10 mouse cellular contexts compared by ENCODE assay signal in genomic region chr3:69041298-69041697, GRCm38 (mm10). TPM values are rescaled to one million over a fixed set of nuclear protein-coding genes. Genes with fewer than 3 reads are reported as not detected.
A peak's percentile ranks its signal among the peaks of the same experiment; 100 is the strongest.
DNase-seq lines count a peak whose midpoint lies in the region; ATAC-seq and TF ChIP-seq lines count a peak whose summit lies in the region.
"Had no signal": no experiment of that assay in that cellular context is flagged by ENCODE, and none has a peak within 500 bp of the region (broad histone marks: within the 10 kb centered on the region; RNA-seq: fewer than 3 reads in every experiment).

No protein-coding gene starts in this region.

- TF ChIP-seq CTCF in layer of hippocampus, adult 2 months (conservative IDR thresholded peaks at IDR 0.05): no peak

- DNase-seq in layer of hippocampus, adult 2 months (ENCODE audit: low spot score in 2 of 2): no peak
- DNase-seq in layer of hippocampus, postnatal 10 days (ENCODE audit: low spot score in 2 of 2): no peak
- no peak for DNase-seq in ES-E14 (ENCODE audit: low read depth, low spot score)
- no peak for DNase-seq in urinary bladder, adult 18-20 months (ENCODE audit: low spot score in 2 of 2)
- no peak for DNase-seq in thymus, postnatal 10 days (ENCODE audit: low spot score in 2 of 2)
- DNase-seq in layer of hippocampus, adult 9-10 months (ENCODE audit: low spot score): no peak
- DNase-seq: adrenal gland, adult 2 months; kidney, adult 11 months had no signal

- H3K9me3 ChIP-seq in ES-E14 (ENCODE audit: control insufficient read depth, insufficient read depth, low read depth, low read length): no peaks in the 10 kb centered on the region
- no peaks in the 10 kb centered on the region for H3K9me3 ChIP-seq in forebrain, embryonic 12.5 days

- peak overlapping the region; percentile 42 for H3K4me2 ChIP-seq in forebrain, embryonic 12.5 days

- peaks cover 10% of the 10 kb centered on the region for H3K36me3 ChIP-seq in ES-E14 (ENCODE audit: control insufficient read depth, insufficient read depth, low read length, poor library complexity, severe bottlenecking)
- peaks cover 30% of the 10 kb centered on the region for H3K36me3 ChIP-seq in forebrain, embryonic 12.5 days (replicated peaks)
- H3K36me3 ChIP-seq in macrophage (ENCODE audit: inconsistent target): no peaks in the 10 kb centered on the region

- no peak overlapping the region for H3K27ac ChIP-seq in layer of hippocampus, adult 2 months
- H3K27ac ChIP-seq in ES-E14 (ENCODE audit: insufficient read depth, low read depth, low read length, poor library complexity, severe bottlenecking) (no peak overlapping the region), macrophage (peak overlapping the region; percentile 5; the same call in 1 of the 2 replicates)
- H3K27ac ChIP-seq in forebrain, embryonic 12.5 days: no peak overlapping the region

- H3K79me2 ChIP-seq in macrophage (ENCODE audit: inconsistent target): peaks cover 79% of the 10 kb centered on the region

- peak overlapping the region; percentile 10; the same call in 1 of the 2 replicates for H3K4me3 ChIP-seq in layer of hippocampus, adult 2 months
- H3K4me3 ChIP-seq in ES-E14 (ENCODE audit: insufficient read depth in 1 of 2, low read depth in 1 of 2, low read length in 2 of 2, poor library complexity in 1 of 2, severe bottlenecking in 1 of 2): peak overlapping the region; percentile 20 to 31
- H3K4me3 ChIP-seq in forebrain, embryonic 12.5 days (replicated peaks): peak overlapping the region; percentile 21
- H3K4me3 ChIP-seq in macrophage (ENCODE audit: inconsistent target): peak overlapping the region; percentile 23

- H3K27me3 ChIP-seq in forebrain, embryonic 12.5 days: no peaks in the 10 kb centered on the region

- 73% methylated on average over 5 of the region's 5 CpGs for WGBS in forebrain, embryonic 12.5 days
- WGBS in macrophage (ENCODE audit: missing documents): 16% methylated on average over 5 of the region's 5 CpGs

- H3K4me1 ChIP-seq in ES-E14 (ENCODE audit: control insufficient read depth in 2 of 2, insufficient read depth in 2 of 2, low read length in 2 of 2, poor library complexity in 1 of 2): peaks cover 5% of the 10 kb centered on the region in 2 experiments; a peak in 1 of 4 replicates
- peaks cover 29% of the 10 kb centered on the region for H3K4me1 ChIP-seq in forebrain, embryonic 12.5 days

- ATAC-seq in forebrain, embryonic 12.5 days (ENCODE audit: low FRiP score): no peak

- peak overlapping the region; percentile 18; the same call in 1 of the 2 replicates for H3K9ac ChIP-seq in ES-E14 (ENCODE audit: insufficient read depth, low read depth, low read length, poor library complexity, severe bottlenecking)
- H3K9ac ChIP-seq in forebrain, embryonic 12.5 days: no peak overlapping the region

- in situ Hi-C loops in ES-E14 (cut with MboI; ENCODE audit: low sequenced_read_pairs in 2 of 2, unreplicated experiment in 2 of 2): loop anchor here in 1 of 2 experiments (25.0 kb wide), 1 partner anchor 696 kb away; no protein-coding TSS in a partner anchor

TF ChIP-seq in ES-E14, 5 proteins besides CTCF, POLR2A, EP300 and RAD21:
- TF ChIP-seq MAFK (IDR thresholded peaks at IDR 0.05; ENCODE audit: insufficient read depth, low read depth, low read length): no peak
- TF ChIP-seq ZNF384 (IDR thresholded peaks at IDR 0.05; ENCODE audit: low read depth, low read length): no peak
- no peak for TF ChIP-seq HCFC1 (IDR thresholded peaks at IDR 0.05; ENCODE audit: borderline replicate concordance, insufficient read depth, low read length)
- TF ChIP-seq ZC3H11A (IDR thresholded peaks at IDR 0.05; ENCODE audit: borderline replicate concordance, low read depth, low read length): no peak
- TF ChIP-seq CHD2 (IDR thresholded peaks at IDR 0.05; ENCODE audit: low read depth, low read length): no peak

RNA-seq across cellular contexts. Expression of gene Trim59, which starts 3.3 kb away (rescaled TPM):
- 10 to 100 TPM; 10.7 to 12.9 TPM for total RNA-seq in layer of hippocampus, adult 2 months (2021)
- total RNA-seq in layer of hippocampus, postnatal 10 days (2021): 1 to 10 TPM; 8.6 to 8.7 TPM
- 52.1 and 59.7 TPM in 2 replicates for total RNA-seq in ES-E14 (2012; rRNA removed)
- polyA plus RNA-seq in forebrain, embryonic 12.5 days (2016; fragmentation: Nextera tagmentation; extraction: Ambion mirVana): 183 and 189 TPM in 2 replicates
- total RNA-seq in macrophage (2018; cell fraction: chromatin; rRNA removed): 10 to 100 TPM in 3 of 26 experiments, 1 to 10 TPM in 19, under 1 TPM in 3, not detected in 1; 0.71 to 13.3 (median 3.9) TPM
- 1 to 10 TPM; 1.3 to 6.6 (median 2.7) TPM for total RNA-seq in macrophage (2018; cell fraction: cytosol; rRNA removed)
- total RNA-seq in macrophage (2018; cell fraction: nucleus; rRNA removed): 10 to 100 TPM in 2 of 26 experiments, 1 to 10 TPM in 23, under 1 TPM in 1; 0.69 to 13.9 (median 4.1) TPM
- polyA plus RNA-seq in macrophage (2018): 4.2 to 5.4 TPM (median 4.8 TPM) in 3 replicates

RNA-seq across cellular contexts. Expression of gene Smc4, which starts 36.8 kb away (rescaled TPM):
- 1 to 10 TPM; 6.6 to 7.7 TPM for total RNA-seq in layer of hippocampus, adult 2 months (2021)
- total RNA-seq in layer of hippocampus, postnatal 10 days (2021): 10 to 100 TPM; 14.7 to 15.5 TPM
- 63.7 and 91.4 TPM in 2 replicates for total RNA-seq in ES-E14 (2012; rRNA removed)
- polyA plus RNA-seq in forebrain, embryonic 12.5 days (2016; fragmentation: Nextera tagmentation; extraction: Ambion mirVana): 200 and 232 TPM in 2 replicates
- total RNA-seq in macrophage (2018; cell fraction: chromatin; rRNA removed): 100 to 1,000 TPM in 20 of 26 experiments, 10 to 100 TPM in 6; 75.2 to 232 (median 125) TPM
- 10 to 100 TPM; 21.7 to 43.9 (median 29.9) TPM for total RNA-seq in macrophage (2018; cell fraction: cytosol; rRNA removed)
- 100 to 1,000 TPM in 2 of 26 experiments, 10 to 100 TPM in 24; 33.8 to 118 (median 62.0) TPM for total RNA-seq in macrophage (2018; cell fraction: nucleus; rRNA removed)
- 33.6 to 68.6 TPM (median 37.7 TPM) in 3 replicates for polyA plus RNA-seq in macrophage (2018)

RNA-seq across cellular contexts. Expression of gene Ift80, which starts 36.9 kb away (rescaled TPM):
- total RNA-seq in layer of hippocampus, adult 2 months (2021): 10 to 100 TPM; 25.5 to 27.0 TPM
- total RNA-seq in layer of hippocampus, postnatal 10 days (2021): 10 to 100 TPM; 13.4 to 22.5 TPM
- total RNA-seq in ES-E14 (2012; rRNA removed): 9.9 and 16.5 TPM in 2 replicates
- 17.6 and 18.7 TPM in 2 replicates for polyA plus RNA-seq in forebrain, embryonic 12.5 days (2016; fragmentation: Nextera tagmentation; extraction: Ambion mirVana)
- total RNA-seq in macrophage (2018; cell fraction: chromatin; rRNA removed): 10 to 100 TPM in 21 of 26 experiments, 1 to 10 TPM in 5; 3.5 to 53.6 (median 31.9) TPM
- total RNA-seq in macrophage (2018; cell fraction: cytosol; rRNA removed): 1 to 10 TPM; 1.4 to 3.9 (median 2.5) TPM
- total RNA-seq in macrophage (2018; cell fraction: nucleus; rRNA removed): 10 to 100 TPM in 11 of 26 experiments, 1 to 10 TPM in 15; 3.3 to 42.8 (median 9.3) TPM
- 1.2 to 3.4 TPM (median 3.0 TPM) in 3 replicates for polyA plus RNA-seq in macrophage (2018)
